Mouse (Mus musculus) left cerebral cortex, postnatal 36 days (tissue): Measurements from ENCODE around the gene Kalrn. TPM values are rescaled to one million over a fixed set of nuclear protein-coding genes. Genes with fewer than 3 reads are reported as not detected.

Experiments used
- DNase-seq, 2 experiments: peaks; one replicate each; pipeline ENCODE4 v3.0.0; 2021 to 2022; ENCODE audit warnings: low spot score in 2 of 2, mixed read lengths in 1 of 2
- intact Hi-C: fragments of 180-260 bp; cut with DNase I; formaldehyde crosslinking; loops from one replicate; pipeline ENCODE4 v1.15.1; 2025
- total RNA-seq, 2 experiments: library from RNA; stranded (reverse); gene quantifications; 2 replicates each; pipeline ENCODE4 v1.2.3; 2021

Kalrn gene
- total RNA-seq, 2 experiments from 2014 or later, result 564 to 585 TPM

- intact Hi-C loops, result loop anchor here (2.0 kb wide), 1 partner anchor 98 kb away; no protein-coding TSS in a partner anchor
- DNase-seq, result peak in 1 of 2 experiments; percentile 63
These were observed 103.0 kb downstream of the Kalrn start for GRCm38 (mm10) chr16:34470343-34470742.

GRCm38 (mm10) chr16:34469277-34469868, 104.0 kb downstream of the Kalrn start:
- DNase-seq, result peak; percentile 66 to 75
- intact Hi-C loops, result loop anchor here (2.0 to 5.0 kb wide), 2 partner anchors 21 to 43 kb away; no protein-coding TSS in a partner anchor

DNA sequence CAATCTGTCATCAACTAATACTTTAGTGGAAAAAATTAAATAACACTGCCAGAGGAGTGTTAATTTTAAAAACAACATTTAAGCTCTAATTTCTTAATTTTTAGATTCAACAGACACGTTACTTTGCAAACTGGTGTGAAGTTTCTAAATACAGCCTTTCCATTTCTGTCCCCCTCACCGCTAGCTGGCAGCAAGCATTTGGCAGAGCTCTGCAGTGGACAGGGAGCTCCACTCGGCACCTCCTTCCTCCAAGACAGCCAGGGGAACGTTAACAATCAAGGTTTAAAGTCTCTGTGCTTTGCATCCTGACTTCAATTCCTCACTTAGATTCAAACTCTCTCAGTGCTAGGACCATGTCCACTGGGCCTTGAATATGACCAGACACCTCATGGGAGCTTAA, 106.7 kb downstream of the Kalrn start:
- intact Hi-C loops, result loop anchor here (5.0 kb wide), 1 partner anchor 46 kb away; no protein-coding TSS in a partner anchor
- DNase-seq, result no peak

- intact Hi-C loops, result no loop called here
- no peak for DNase-seq
These were observed 117.0 kb downstream of the Kalrn start for GRCm38 (mm10) chr16:34456314-34456713.

DNA sequence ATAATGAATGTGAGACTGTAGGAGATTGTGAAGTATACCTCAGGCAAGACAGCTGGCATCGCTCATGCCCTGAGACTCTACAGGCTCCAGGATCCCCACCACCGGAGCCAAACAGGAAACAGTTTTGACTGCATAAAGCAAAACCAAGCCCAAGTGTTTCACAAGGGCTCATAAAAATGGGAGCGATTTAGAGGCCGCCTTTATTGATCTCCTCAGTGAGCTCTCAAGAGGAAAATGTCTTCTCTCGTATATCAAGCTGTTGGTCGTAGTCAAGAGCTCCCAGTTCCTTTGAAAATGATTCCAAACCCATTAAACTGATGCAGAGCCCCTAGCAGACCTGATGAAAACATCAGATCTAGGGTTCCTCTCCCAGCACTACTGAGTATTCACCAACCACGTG, 127.7 kb downstream of the Kalrn start:
- DNase-seq, result no peak
- intact Hi-C loops, result no loop called here

DNA sequence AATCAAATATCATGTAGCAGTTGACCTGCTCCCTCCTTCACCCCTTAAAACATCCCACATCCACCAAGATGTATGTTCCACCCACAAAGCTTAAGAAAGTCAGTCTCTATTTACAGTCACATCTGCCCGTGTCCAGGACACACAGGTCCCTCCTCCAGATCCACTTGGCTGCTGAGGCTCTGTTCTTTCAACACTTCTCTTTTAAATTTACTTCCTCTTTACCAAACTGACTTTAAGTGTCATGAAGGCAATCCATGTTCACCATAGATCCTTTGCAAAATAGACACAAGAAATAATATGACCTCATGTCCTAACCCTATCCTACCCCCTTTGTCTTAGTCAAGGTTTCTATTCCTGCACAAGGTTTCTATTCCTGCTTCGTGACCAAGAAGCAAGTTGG, 131.6 kb downstream of the Kalrn start:
- intact Hi-C loops, result no loop called here
- DNase-seq, result no peak

- intact Hi-C loops, result no loop called here
- DNase-seq, result no peak
These were observed 132.3 kb downstream of the Kalrn start for GRCm38 (mm10) chr16:34440994-34441414.

DNA sequence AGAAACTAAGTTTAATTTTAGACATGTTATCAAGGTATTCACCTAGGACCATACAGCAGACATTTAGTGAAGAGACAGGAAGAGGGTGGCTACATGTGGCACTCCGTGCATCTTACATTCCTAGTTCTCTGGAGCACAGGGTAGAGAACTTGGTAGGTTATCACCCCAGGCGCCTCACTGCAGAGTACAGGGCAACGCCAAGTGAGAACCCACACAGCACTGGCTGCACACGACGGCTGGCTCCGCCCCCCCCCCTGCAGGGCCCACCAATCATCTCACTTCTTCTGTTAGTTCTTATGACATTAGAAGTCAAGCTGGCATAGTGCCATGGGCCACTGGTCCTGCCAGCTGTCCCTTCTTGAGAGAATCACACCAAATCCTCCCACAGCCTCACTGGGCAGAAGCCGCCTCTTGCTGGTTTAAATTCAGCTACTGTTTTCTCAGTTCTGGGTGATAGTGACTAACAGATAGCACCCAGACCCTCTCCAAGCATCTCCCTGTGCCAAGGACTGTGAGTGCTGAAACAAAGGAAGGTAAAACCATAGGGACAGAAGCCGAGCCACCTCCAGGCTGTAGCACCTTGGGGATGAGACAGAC, 133.2 kb downstream of the Kalrn start:
- intact Hi-C loops, result no loop called here
- DNase-seq, result peak; percentile 65 to 77

- no peak for DNase-seq
- intact Hi-C loops, result no loop called here
These were observed 143.2 kb downstream of the Kalrn start for GRCm38 (mm10) chr16:34430131-34430530.

DNA sequence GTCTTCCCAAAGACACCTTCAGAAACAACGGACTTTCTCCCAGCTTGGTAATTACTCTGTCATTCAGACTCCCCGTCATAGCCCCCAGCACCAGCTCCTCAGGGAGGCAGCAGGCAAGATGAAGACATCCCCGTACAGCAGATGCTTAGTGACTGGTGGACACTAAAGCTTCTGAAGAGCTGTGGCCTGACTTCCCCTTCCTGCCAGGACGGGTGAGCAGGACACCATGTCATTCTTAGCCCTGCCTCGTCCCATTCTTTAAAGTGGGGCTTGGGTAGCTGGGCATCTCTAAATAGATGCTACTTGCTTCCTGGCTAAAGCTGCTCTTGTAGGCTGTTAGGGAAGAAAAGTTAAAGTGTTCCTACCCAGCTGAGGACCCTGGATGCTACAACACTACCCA, 145.7 kb downstream of the Kalrn start:
- DNase-seq, result no peak
- intact Hi-C loops, result no loop called here

- DNase-seq, result no peak
- intact Hi-C loops, result no loop called here
These were observed 151.9 kb downstream of the Kalrn start for GRCm38 (mm10) chr16:34421473-34421872.

- DNase-seq, result no peak
- intact Hi-C loops, result no loop called here
These were observed 155.4 kb downstream of the Kalrn start for GRCm38 (mm10) chr16:34417966-34418365.

DNA sequence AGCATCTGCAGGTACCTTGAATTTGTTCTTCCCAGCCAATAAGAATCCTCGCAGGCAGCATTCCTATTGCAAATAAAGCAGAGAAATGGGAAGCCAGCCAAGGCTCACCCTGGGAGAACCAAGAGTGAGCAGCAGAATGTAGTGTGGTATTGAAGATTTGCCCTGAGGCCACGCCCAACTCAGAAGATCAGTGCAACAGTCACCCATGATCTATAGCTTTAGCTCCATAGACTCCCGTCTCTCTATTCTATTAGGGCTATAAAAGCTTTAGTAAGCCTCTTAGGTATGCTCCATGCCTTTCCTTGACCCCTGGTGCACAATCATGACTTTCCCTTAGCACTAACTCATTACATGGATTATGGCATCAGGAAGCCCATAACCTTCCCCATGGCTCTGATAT, 155.9 kb downstream of the Kalrn start:
- intact Hi-C loops, result no loop called here
- DNase-seq, result no peak

- peak; percentile 57 to 66 for DNase-seq
- intact Hi-C loops, result no loop called here
These were observed 158.8 kb downstream of the Kalrn start for GRCm38 (mm10) chr16:34414581-34414980.

DNA sequence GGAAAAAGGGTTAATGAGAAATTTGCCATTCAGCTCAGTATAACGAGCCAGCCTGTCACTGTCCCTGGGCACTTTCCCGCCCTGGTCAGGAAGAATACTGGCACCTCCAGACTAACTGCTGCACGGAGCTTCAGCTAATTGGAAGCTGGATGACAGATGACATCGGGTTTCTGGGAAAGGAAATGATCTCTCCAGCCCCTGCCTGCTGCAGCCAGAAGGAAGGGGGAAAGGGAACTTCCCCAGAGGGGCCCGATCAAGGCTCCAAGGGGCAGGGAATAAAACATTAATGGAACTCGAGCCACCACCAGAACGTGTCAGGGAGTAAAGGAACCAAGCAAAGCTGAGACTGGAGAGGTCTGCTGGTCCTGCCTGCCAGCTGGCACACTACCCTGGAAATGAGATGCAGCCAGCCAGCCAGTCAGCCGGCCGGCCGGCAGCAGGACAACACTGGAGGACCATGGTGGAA, 159.4 kb downstream of the Kalrn start:
- intact Hi-C loops, result no loop called here
- peak; percentile 46 to 49 for DNase-seq

- no peak for DNase-seq
- intact Hi-C loops, result no loop called here
These were observed 166.3 kb downstream of the Kalrn start for GRCm38 (mm10) chr16:34407036-34407435.

- intact Hi-C loops, result no loop called here
- DNase-seq, result peak in 1 of 2 experiments; percentile 64
These were observed 168.2 kb downstream of the Kalrn start for GRCm38 (mm10) chr16:34405094-34405493.

DNA sequence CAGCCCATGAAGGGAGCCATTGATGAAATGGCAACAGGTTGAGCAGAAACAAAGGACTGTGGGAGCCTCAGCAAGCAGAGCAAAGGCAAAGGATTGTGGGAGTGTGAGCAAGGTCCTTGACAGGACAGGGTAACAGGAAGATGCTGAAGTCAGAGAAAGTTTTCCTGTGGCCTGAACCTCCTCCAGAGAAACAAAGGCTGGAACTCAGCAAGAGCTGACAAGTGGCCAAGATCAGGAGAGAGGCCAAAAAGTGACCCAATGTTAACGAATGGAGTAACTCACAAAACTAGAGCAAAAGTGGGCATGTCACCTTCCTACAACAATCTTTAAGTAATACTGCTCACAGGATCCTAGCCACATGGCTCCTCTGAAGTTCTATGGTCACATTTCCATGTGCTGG, 172.1 kb downstream of the Kalrn start:
- DNase-seq, result no peak
- intact Hi-C loops, result loop anchor here (5.0 kb wide), 1 partner anchor 126 kb away; no protein-coding TSS in a partner anchor

GRCm38 (mm10) chr16:34400102-34400728, 173.1 kb downstream of the Kalrn start:
- intact Hi-C loops, result loop anchor here (5.0 kb wide), 1 partner anchor 127 kb away; no protein-coding TSS in a partner anchor
- DNase-seq, result no peak

GRCm38 (mm10) chr16:34395221-34395811, 178.0 kb downstream of the Kalrn start:
- intact Hi-C loops, result no loop called here
- DNase-seq, result no peak
